Mouse (Mus musculus) inflammation-experienced regulatory T-cells, adult 6 months (primary cell): ENCODE measurements around the gene Nt5c1a. TPM values are rescaled to one million over a fixed set of nuclear protein-coding genes. Genes with fewer than 3 reads are reported as not detected.
"Not testable (repeated sequence)": the region's sequence is repeated elsewhere in the genome, so short reads cannot be mapped to it uniquely, and the experiment has no call there.

ENCODE experiments used
- ATAC-seq: one replicate; pipeline ENCODE4 v1.8.0; 2017
- polyA plus RNA-seq, 3 experiments: library from polyadenylated mRNA; unstranded; fragments of 100-300 nt; shearing (Covaris generic); gene quantifications; one replicate each; pipeline ENCODE4 v1.2.1; 2017

The Nt5c1a gene
- not detected for polyA plus RNA-seq

DNA sequence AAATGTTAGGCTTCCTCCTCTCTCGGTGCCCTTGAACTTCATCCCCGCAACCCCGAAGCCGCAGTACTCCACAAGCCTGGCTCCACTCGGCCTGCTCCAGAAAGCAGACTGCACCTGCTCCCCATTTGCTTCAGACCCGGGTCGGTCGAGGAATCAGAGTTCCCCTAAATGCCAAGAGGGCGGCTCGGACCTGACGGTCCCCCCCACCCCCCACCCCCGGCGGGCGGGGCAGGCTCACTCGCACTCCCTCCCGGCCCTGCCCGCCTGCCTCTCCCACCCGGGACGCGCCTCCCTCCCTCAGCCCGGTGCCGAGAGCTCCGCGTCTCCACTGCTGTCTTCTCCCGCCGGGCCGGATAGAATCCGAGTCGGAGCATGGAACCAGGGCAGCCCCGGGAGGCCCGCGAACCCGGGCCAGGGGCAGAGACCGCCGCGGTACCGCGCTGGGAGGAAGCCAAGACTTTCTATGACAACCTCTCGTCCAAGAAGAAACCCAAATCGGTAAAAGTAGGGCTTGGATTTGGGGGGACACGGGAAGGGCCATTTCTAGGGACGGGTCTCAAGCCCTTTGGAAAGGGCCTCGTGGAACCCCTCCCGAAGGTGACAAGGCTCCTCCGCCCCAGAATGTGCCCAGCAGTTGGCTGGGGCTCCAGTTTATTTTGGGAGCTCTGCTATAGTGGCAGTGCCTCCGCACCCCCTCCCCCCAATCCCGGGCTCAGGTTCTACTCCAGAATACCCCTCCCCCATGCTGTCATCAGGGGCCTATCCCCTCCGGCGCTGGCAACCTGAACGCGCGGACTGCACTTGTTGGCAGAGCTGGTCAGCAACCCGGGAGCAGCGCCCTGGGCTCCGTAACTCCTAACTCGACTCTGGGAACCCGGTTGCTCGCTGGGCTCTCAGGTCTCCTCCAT is at the start of gene Nt5c1a:
TSS of gene Nt5c1a (plus strand) at position 319 of the 908 bp plus-strand sequence.
- no peak for ATAC-seq

DNA sequence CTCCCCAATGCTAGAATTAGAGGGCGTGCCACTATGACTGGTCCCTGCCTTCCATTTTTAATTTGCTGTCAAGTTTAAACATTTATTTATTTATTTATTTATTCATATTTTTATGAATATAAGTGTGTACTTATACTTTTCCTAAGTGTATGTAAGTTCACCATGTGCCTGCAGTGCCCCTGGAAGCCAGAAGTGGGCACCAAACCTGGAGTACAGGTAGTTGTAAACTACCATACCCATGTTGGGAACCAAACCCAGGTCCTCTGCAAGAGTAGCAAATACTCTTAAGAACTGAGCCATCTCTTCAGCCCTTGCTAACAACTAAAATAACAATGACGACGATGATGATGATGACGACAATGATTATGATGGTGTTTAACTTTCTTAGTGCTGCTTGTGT is 49.3 kb upstream of the Nt5c1a start:
- no peak for ATAC-seq

DNA sequence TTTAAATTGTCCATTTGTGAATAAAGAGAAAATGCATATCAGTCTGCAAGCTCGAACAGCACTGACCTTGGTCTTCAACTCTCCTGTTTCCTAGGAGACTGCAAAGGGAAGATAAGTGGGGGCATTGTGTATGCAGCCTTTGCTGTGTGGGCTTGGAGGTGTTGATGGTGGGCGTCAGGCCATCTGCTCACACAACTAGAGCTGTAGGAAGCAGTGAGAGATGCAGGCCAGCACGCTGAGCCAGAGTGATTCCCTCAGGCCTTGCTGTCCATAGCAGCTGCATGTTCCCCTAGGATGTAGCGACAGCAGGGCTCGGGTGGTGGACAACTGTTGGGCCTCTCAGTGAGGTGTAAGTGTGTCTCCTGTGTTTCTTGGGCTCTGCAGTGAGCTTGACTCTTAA is 48.3 kb upstream of the Nt5c1a start:
- no peak for ATAC-seq

DNA sequence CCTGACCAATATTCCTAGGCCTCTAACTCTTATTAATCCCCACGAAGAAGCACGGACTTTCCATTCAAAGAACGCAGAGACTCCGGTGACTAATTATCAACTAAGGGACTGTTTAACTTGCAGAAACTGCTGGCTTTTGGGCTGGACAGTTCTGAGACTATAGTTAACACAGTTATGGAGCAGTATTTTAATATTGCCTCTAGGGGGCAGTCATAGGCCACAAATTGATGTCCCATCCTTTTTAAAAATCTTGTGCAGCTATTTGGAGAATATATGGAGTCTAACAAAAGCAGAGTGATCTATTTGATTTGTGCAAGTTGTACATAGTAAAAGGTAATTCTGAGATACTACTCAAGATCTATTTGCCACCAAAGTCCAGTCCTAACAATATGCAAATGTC is 46.3 kb upstream of the Nt5c1a start:
- ATAC-seq = no peak

DNA sequence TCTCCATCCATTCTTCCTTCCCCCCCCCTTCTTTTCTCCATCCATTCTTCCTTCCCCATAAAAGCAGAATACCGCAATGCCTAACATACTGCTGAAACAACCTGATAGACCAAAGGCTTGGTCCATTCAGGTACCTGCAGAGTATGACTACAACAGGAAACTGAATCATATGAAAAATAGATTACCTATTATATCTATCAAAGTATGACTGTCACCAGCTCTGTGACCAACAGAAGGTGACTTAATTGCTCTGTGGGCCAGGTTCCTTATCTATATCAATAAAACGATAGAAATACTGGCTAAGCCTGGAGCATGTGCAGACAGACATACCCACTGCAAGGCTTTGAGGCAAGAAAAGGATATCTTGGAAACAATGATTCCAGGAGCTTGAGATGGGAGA is 45.9 kb upstream of the Nt5c1a start:
- no peak for ATAC-seq

DNA sequence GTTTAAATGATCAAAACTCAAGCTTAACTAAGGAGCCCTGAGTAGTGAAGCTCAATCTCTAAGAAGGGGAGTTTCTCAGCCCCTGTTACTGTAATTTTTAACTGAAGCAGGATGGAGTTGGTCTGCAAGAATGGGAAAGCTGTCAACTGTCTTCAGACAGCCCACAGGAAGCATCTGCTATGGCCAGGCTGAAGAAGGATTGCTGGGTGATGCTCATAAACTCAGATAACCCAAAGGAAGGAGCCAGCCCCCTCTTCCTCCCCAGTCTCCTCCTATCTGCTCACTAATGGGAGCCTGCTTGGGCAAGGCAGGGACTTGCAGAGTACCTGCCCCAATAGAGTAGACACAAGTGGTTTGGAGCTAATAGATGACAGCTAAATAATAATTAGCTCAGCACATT is 45.5 kb upstream of the Nt5c1a start:
- ATAC-seq = no peak

DNA sequence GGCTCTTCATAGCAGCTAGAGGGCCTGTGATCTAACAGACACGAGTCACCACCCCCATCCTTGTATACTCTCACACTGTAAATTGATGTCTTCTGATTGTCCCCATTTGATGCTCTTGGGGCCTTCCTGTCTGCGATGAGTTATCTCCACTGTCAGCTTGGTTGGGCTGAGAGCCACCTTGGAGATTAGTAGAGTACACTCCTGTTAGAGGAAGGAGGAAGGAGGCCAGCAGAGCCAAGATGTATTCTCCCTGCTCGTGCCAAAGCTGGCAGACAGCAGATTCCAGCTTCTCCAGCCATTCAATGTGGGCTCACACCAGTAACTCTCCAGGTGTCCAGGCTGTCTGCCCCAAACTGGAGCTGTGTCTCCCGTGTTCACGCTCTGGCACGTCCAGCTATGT is 40.7 kb upstream of the Nt5c1a start:
- ATAC-seq = no peak

DNA sequence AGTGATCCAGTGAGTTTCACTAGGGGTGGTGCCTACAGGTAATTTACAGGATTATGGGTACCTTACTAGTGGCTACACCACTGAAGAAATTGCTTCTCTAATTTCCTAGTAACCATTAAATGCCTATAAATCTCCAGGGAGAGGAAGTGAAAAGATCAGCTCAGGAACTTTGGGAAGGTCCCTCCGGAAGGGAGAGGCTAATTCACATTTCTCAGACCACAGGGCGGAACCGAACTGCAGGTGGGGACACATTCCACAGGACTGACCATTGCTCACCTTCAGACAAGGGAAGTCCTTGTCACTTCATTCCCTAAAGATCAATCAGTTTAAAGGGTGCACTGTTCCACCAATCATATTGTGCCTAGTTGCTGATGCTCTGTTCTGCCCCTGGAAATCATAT is 40.1 kb upstream of the Nt5c1a start:
- ATAC-seq = not testable (repeated sequence)

DNA sequence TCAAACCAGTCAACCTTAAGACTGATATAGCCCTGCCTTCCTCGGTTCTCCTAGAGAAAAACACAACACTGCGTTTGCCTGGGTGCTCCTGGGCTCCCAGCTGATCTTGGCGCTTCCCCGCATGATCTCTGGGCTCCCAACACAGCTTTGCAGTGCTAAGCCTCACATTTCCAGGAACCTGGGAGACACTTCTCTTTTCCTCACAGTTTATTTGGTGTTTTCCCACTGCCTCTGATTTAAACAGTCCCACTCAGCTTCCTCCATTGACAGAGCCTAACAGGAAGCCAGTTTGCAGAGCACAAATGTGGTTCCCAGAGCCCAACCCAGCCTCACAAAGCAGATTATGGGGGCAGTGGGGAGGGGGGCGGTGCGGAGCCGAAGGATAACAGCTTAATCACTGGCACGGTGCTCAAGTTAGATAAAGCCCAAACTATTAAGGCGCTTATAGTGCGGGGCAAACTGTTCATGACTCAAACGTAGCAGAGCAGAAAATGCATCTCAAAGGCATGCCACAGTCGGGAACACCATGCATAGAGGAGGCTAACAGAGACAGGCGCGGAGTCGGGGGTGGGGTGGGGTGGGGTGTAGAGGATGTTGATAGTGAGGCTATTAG is 38.9 kb upstream of the Nt5c1a start:
- ATAC-seq = no peak

DNA sequence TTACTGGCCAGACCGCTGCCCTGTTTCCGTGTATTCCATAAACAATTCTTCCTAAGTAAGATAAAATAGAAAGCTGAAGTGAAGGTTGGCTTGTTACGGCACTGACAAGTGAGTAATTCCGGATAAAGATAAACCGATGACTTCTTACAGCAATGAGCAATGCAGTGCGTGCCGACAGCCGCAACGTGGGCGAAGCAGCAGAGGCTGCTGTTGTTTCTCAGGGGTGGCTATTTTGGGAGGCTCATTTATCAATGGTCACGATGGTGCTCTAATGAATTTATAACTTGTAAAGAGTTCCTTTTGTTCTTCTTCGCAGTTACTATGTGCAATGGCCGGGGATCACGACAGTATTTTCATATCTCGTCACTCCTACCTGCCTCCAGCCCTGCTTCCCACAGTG is 37.1 kb upstream of the Nt5c1a start:
- no peak for ATAC-seq

DNA sequence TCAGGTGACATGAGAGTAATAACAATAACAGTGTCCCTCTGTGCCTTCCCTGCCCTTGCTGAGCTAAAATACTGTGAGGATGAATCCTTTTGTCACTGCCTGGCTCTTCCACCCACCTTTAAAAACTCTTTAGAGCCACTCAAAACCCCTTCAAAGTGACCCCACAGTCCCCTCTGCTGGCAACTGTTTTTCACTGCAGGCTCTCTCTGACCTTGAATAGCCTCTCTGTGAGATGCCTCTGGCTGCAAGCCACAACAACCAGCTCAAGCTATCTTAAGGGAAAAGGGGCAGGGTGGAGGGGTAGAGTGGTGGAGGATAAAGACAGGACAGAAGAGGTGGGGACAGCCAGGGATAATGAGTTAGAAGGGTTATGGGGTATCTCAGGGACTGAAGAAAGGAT is 29.5 kb upstream of the Nt5c1a start:
- ATAC-seq = no peak

DNA sequence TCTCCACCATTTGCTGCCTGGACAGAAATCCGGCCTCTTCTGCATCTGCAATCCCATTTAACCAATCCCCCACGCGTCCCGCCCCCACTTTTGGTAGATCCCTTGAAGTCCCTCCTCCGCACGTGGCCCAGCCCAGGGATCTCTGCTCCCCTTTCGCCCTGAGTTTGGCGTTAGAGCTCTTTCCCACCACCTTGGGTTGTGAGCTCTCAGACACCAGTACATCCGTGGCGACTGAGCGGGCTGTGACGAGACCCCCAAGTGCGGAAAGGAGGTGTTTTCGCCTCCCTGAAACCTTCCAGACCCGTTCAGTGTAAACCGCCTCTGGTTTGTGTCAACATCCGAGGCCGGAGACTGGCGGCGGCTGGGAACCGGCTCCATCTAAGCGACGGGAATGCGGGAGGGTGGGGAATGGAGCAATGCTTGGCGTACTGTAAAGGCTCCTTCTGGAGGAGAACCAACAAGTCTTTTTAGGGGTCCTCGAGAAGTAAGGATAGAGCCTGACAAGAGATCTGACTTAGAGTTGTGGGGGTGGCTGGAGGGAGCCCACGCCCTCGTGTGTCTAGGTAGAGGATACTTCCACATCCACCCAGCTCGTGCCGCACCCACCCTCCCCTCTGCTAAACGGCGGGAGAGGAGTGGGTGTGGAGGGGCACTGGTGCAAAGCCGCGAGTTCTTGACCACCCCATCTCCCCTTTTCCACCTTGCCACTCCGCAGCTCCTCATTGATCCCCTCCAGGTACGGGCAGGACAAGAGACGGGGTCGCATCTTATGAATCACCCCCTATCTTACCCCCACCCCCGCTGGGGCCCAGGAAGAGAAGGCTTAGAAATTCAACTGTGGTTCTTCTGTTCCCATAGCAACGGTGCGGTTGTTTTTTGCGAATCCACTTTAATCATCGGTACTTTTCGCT is 18.7 kb upstream of the Nt5c1a start, which contains the start of gene Hpcal4:
TSS of gene Hpcal4 (plus strand) at position 900 of the 911 bp plus-strand sequence.
- peak; percentile 59 for ATAC-seq

DNA sequence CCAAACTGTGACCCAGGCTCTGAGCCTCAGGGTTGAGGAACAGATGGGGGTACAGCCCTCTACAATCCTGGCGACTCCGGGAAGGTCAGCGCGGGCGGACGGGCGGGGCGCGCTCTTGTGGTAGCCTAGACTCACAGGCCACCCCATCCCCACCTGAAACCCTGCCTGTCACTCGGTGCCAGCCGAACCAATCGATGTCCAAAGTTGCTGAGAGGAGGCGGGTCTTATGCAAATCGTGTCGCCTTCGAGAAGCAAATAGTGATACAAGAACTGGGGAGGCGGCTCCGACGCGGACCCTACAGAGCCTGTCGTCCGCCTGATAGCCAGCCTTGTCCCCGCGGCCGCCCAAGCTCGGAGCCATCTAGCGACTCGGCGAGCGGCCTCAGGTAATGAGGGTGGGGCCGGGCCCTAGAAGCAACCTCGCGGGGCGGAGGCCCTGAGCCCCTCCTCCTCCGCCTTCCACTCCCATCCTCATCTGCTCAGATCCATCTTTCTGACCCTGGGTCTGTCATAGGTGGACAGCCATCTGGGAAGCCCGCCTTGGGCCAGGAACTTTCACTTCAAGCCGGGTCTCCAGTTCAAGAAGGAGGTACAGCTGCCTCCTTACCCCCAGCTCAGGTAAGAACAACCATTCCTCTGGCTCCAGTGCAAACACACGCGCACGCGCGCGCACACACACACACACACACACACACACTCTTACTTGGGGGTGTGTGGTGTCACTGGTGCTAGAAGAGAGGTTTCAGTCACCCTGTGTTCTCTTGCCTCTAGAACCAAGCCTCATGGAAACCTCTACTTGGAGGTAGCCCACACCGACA is 17.9 kb upstream of the Nt5c1a start:
- ATAC-seq = peak; percentile 85

DNA sequence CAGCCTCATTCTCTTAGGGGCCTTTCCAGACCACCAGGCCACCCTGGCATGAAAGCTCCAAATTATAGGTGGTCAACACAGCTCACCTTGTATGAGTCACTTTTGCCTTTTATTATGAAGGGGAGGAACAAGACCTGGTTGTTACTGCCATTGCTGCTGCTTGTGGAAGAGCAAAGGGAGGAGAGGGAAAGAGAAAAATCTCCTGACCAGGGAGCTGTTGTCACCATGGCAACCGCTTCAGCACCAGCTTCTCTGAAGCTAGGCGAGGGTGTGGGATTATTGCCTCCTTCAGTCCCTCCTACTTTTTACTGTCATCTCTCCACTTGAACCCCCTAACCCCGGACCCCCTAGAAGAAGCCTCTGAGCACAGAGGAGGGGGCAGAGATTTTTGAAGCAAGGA is 16.5 kb upstream of the Nt5c1a start:
- ATAC-seq = no peak

DNA sequence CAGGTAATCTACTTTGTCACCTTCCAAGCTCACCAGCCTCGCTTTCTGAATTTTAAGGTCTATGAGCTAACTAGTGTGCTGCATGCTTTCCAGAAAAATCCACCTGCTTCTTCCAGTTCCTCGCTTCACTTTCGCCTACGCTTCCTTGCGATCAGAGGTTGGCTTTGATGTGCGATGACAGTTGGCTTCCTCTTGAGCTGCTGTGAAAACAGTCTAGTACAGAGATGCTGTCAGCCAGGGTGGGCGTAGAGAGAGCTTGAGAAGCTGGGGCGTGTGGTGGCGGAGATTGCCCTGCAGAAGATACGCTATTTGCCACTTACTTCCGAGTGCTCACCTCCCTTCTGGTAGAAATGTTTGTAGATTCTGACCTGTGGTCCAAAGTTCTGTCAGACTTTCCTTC is 9.0 kb upstream of the Nt5c1a start:
- ATAC-seq = no peak

DNA sequence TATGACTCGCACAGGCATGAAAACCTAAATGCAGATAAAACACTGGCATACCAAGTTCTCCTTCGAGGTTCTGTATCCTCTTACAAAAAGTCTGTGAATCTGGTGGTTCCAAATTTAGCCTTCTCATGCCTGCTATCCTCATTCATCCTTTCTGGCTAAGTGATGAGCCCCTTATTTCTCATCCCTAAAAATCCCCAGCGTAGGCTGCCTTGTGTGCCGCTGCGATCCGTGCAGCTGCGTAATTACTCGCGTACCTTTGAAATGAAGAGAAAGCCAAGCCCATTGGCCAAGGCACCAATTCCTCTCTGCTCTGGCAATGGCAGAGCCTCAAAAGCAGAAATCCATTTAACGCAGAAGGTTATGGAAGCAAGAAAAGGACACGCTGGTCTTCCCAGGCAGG is 7.5 kb upstream of the Nt5c1a start:
- ATAC-seq = no peak

DNA sequence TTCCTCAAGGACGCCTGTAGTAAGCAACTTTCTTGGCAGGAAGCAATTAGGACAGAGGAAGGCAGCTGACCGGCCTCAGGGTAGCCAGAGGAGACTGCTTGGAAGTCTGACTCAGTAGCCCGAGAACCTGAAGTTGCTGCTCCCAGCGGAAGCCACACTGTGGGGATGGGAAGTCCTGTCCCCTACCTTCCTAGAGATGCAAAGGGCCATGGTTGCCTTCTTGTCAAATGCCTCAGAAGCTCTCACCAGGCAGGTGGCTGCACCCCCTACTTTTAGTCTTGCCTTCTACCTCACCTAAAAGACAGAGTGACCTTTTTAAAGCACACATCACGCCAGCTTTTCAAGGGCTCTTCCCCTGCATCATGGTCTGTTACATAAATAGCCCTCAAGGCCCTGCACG is 4.6 kb upstream of the Nt5c1a start:
- ATAC-seq = no peak

DNA sequence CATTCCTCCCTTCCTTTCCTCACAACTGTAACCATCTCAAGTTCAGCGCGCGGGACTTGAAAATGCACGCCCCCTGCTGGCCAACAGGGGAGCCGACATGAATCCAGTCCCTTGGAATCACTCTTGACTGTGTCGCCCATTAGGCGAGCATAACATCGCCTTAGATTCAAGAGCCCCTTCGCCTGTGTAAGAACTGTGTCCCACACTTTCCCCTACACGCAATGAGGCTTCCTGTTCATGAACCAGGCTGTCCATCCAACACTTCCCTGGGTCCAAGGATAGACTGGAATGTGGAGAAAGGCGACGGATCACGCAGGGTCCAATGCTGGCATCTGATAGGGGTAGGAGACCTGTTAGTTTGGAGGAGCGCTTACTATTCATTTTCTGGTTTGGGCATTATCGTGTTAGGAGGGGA is 526 bp upstream of the Nt5c1a start:
- no peak for ATAC-seq

DNA sequence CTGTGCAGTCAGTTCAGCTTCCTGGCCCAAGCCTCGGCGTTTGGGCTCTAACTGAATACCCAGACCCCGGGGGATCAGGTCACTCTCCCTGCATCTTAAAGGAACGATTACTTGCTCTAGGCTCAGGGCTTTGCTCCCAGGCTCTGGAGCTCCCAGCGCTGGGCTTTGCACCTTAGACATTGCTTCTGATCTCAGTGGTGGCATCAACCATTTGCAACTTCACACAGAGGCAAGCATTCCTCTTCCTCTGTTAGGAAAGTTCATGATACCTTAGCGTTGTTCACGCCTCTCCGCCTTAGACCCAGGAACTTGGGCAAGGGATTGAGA is 753 bp downstream of the Nt5c1a start:
- no peak for ATAC-seq

DNA sequence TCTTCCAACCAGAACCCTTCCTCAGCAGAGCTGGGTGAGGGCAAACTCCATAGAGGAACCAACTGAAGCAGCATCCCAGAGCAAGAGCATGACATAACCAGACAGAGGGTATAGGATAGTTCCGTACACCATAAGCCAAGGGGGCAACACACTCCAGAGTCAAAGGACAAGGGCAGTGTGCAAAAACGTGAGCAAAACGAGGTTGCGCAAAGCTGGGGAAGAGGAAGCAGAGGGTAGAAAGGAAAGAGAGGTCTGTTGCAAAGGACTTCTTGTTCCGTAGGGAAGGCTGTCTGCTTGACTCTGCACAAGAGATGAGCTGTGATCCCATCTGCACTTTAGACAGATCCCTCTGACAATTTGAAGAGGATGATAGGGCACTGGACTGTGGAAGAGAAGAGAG is 6.0 kb downstream of the Nt5c1a start:
- ATAC-seq = no peak

DNA sequence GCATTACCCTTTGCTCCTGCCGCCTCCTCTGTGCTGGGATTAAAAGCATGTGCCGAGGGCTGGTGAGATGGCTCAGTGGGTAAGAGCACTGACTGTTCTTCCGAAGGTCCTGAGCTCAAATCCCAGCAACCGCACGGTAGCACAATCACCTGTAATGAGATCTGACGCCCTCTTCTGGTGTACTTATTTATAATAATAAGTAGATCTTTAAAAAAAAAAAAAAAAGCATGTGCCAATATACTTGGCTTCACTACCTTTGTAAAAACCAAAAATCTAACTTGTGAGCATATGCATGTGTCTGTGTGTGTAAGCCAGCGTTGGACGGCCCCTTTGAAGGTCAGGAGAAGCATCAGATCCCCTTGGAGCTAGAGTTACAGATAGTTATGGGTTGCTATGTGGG is 9.7 kb downstream of the Nt5c1a start:
- ATAC-seq = no peak

DNA sequence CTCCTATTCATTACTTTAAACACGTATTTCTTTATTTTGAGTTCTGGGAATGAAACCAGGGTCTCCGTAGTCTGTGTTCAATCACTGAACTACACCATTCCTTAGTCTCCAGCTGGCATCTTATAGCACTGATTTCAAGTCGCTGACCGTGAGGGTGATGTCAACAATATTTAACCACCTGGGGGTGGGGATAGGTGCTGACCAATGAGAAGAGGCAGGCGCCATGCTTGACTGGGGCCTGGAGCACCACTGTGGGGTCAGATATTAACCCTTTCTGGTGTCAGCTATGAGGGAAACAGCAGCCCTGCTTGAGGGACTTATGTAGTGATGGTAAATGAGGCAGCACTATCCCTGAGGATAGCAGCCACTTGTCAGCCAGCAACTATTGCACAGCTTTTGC is 10.1 kb downstream of the Nt5c1a start:
- no peak for ATAC-seq
